Mouse (Mus musculus): ENCODE results near the gene Mfap3l.
A peak's percentile ranks its signal among the peaks of the same experiment; 100 is the strongest.
"Not testable (repeated sequence)": the region's sequence is repeated elsewhere in the genome, so short reads cannot be mapped to it uniquely, and the experiment has no call there.

Gene Mfap3l

DNA sequence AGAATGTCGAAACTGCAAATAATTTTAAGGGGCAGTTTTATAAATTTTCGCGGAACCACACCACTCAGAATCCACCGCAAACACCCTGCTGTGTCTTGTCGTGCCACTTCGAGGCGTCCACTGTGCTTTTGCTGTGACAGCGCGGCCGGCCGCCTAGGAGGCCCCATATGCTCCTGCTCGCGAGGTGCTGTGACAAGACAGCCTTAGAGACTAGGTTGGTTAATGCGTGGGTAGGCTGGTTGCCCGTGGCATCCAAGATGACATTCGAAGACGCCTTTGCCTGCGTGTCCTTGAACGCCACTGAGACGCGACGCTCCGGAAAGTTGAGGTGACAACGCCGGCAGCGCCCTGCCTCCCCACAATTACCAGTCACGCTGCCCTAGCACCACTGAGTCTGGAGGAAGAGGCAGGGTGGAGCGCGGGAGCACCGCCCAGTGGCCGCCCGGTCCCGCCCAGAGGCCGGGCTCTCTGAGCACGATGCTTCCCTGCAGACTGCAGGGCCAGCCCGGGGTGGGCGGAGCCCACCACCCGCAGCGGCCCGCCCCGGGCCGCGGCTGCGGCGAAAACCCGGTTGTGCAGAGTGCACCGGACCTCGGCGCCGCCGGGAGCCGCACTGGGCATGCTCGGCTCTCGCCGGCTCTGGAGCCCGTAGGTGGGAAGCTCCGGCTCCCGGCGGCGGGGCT is at the start of gene Mfap3l:
Gene Mfap3l, plus strand, starts transcription at position 578 of the 683 bp plus-strand sequence.
- peak; percentile 87 for ATAC-seq (ENCODE audit: low TSS enrichment)

DNA sequence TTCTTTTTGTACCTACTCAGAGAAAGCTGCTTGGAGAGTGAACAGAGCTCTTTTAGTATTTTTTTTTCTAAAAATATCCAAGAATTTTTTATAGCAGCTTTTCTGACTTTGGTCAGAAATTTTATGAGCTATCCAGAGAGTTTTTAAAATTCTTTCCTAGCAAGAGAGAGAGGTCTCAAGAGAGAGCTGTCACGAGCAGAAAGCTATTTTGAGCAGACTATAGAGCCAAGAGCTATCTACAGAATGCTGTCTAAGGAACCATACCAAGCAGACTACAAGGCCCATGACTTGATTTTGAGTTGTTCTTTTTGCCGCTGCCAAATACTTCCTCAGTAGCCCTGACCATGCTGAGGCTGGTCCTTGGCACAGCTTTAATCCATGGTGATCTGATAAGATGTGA is 49.3 kb upstream of the Mfap3l start:
- ATAC-seq (ENCODE audit: low TSS enrichment) = peak; percentile 95

DNA sequence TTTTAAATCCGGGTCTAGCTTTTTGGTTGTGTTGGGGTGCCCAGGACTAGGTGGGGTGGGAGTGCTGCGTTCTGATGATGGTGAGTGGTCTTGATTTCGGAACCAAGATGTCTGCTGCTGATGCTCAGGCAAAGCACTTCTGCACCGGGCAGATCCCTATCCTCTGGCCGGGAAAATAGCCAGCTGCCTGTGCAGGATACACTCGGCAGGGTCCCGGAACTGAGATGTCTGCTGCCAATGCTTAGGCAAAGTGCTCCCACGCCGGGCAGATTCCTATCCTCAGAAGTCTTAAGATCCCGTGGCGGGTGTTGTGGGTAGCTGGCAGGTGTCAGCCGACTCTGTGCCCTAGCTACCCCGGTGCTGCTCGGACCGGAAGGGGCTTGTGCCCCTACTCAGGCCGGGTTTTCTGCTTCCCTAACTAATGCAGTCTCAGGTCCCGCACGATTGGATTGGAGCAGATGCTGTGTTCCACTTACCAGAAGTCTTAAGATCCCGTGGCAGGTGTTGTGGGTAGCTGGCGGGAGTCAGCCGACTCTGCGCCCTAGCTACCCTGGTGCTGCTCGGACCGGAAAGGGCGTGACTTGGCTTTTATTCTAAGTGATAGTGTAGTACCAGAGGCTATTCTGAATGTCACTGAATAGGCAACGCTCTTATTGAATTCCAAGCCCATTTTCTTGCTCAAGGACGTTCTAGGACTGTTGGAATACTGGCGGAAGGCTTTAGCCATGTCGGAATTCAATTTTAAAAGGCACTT is 41.1 kb upstream of the Mfap3l start:
- ATAC-seq (ENCODE audit: low TSS enrichment) = not testable (repeated sequence)

GRCm38 (mm10) chr8:60594761-60595160 is 37.9 kb upstream of the Mfap3l start:
- peak; percentile 98 for ATAC-seq (ENCODE audit: low TSS enrichment)

GRCm38 (mm10) chr8:60611580-60612111 is 21.0 kb upstream of the Mfap3l start:
- no peak for ATAC-seq (ENCODE audit: low TSS enrichment)

DNA sequence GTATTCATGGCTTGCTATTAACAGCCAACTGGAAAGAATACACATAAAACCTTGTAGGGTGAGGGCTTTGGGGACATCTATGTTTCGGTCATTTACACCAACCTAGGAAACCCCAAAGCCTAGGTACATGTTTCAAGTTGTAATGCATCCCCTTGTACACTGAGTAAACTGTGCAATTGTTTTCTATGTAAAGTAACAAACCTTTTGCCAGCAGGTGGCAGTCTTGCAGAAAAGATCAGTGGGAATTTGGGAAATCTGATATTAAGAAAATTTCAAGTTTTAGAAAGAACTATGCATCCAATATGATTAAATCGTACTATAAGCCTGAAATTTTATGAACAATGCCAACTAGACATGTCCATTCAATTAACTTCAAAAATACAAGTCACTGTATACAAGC is 15.7 kb upstream of the Mfap3l start:
- peak; percentile 70; the same call in 1 of the 2 replicates for ATAC-seq (ENCODE audit: low TSS enrichment)

GRCm38 (mm10) chr8:60621561-60621960 is 11.1 kb upstream of the Mfap3l start:
- ATAC-seq (ENCODE audit: low TSS enrichment) = no peak

GRCm38 (mm10) chr8:60622056-60622455 is 10.6 kb upstream of the Mfap3l start:
- no peak for ATAC-seq (ENCODE audit: low TSS enrichment)

GRCm38 (mm10) chr8:60623438-60623837 is 9.2 kb upstream of the Mfap3l start:
- ATAC-seq (ENCODE audit: low TSS enrichment) = no peak

DNA sequence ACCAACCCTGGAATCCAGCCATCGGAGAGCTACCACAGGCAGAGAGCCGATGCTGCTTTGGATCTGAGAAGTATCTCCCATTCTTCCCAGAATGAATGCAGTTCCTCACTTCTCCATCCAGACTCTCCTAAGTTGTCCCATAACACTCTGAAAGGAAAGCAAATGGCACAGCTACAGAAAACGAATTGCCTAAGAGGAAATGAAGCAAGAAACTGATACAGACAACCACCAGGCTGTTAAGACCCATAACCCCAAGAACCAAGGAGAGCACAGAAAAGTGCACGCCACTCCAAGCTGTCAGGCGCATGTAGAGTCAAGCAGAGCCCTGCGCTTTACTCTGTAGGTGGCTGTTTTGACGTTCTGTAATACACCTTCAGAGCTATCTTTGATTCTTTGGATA is 7.9 kb upstream of the Mfap3l start:
- ATAC-seq (ENCODE audit: low TSS enrichment) = no peak

DNA sequence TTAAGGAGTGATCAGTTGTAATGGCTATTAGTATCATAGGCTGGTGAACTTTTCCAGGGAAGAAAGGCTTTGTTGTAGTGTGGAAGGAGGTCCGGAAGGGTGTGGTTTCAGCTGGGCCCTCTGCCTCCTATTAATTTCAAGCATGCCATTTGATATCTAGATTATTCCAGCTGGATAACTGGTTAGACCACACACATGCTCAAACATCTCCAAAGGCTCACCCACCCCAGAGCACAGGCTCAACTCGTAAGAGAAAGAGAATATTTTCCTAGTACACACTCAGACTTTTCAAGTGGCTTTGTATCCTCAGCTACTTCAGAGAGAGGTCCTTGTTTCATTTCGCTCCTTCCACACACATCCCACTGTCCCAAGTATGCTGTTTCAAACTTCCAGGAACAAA is 4.7 kb upstream of the Mfap3l start:
- no peak for ATAC-seq (ENCODE audit: low TSS enrichment)

DNA sequence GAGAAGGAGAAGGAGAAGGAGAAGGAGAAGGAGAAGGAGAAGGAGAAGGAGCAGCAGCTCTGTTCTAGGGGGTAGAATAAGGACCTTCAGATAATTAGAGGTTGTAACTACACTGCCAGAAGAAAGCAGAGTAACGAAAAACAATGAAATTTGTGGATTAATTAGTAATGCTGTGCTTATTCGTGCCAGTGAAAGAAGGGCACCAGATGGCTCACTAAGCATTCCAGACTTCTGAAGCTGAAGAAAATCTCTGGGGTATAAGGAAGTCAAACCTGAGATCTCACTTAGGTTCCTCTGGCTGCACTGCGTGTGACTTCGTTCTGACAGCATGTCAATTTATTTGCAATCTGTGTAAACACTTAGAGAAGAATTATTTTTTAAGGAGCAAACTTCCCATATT is 3.6 kb upstream of the Mfap3l start:
- ATAC-seq (ENCODE audit: low TSS enrichment) = no peak

- ATAC-seq (ENCODE audit: low TSS enrichment) = peak; percentile 51
These were observed 1.1 kb upstream of the Mfap3l start for GRCm38 (mm10) chr8:60631504-60631934.

DNA sequence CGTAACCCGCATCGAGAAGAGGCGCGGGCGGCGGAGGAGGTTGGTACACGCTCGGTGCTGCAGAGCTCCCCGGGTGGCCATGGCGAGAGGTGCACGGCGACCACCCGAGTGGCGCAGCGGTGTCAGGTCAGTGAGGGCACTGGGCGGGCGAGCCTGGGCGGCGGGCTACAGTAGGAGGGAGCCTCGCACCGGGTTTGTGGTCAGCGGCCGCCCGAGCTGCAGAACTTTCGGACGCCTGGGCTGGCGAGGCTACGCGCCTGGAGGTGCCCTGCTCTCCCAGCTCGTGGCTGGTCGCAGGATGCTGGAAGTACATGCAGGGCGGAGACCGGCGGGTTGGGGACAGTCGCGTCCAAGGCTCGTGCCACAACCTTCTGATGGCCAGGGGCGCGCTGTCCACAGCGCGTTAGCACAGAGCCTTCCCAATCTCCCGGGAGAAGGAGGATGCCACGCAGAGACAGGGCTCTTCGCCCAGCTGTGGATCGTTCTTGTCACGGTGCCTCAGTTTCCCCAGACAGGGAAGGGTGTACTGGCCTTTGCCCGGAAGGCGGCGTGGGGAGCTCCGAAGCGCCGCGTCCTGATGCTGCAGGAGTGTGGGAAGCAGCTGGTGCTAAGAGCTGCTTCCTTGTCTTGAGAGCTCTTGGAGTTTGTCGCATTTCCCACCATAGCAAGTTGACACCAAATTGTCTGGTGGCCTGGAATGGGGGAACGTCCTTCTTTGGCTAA is 467 bp downstream of the Mfap3l start:
- peak; percentile 32 for ATAC-seq (ENCODE audit: low TSS enrichment)

- no peak for ATAC-seq (ENCODE audit: low TSS enrichment)
These were observed 2.3 kb downstream of the Mfap3l start for GRCm38 (mm10) chr8:60634921-60635320.

GRCm38 (mm10) chr8:60635846-60636245 is 3.2 kb downstream of the Mfap3l start:
- no peak for ATAC-seq (ENCODE audit: low TSS enrichment)

GRCm38 (mm10) chr8:60640046-60640445 is 7.4 kb downstream of the Mfap3l start:
- 0 out of 2 replicates have a peak, but pooled peaks have one; percentile 18 for ATAC-seq (ENCODE audit: low TSS enrichment)

DNA sequence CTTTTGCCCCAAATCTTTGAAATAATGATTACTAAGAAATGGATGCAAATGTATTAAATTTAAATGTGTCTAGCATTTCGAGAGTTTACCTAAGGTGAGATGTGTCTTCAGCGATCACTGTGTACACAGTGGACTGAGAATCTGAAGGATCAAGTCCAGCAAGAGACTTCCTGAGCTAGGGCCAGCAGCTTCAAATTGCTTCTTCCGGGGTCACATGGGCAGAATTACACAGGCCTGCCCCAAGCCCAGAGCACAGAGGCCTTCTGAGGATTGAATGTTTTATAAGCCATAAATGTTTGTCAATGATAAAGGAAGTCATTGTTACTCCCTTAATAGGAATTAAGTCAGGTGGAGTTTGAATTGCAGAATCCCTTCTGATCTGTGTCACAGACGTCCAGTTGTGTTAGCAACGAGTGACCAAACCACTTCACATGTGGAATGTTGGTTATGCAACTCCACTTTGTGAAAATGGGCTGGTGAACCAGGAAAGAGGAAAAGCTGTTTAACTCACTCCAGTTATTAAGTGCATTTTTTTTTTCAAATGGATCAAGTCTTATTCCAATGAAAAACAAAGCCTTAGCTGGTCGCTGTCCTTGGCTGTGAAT is 10.9 kb downstream of the Mfap3l start:
- ATAC-seq (ENCODE audit: low TSS enrichment) = no peak

DNA sequence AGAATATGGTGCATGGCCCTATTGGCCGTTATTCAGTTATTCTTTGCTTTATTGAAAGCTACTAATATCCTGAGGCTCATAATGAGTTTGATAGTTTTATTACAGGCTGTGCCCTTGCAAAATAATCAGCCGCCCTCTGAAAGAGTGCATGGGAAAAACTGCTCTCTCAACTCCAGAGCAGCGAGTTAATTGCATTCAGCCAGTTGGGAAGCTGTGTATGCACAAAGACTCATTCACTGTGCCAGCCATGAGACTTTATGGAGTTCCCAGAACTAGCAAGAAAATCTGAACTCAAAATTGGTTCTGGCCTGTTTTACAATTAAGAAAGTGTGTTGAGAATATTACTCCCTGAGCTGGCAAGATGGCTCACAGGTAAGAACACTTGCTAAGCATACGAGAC is 12.5 kb downstream of the Mfap3l start:
- 0 out of 2 replicates have a peak, but pooled peaks have one; percentile 29 for ATAC-seq (ENCODE audit: low TSS enrichment)

DNA sequence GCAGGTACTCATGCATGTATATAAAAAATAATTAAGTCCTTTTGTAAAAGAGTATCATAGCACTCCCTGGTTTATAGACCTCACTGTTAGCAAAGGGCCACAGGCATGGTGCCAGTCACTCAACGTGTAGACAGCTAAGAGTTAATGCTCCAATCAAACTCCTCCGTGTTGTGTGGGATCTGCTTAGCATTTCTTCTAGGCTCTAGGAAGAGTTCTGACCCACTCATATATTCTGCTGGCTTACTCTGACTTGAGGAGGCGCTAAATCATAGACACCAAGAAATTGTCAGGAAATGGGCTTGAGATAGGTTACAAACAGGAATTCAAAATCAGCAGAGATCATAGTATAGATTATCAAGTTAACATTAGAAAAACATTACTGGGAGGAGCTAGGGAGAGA is 13.3 kb downstream of the Mfap3l start:
- peak; percentile 77 for ATAC-seq (ENCODE audit: low TSS enrichment)

GRCm38 (mm10) chr8:60647291-60647690 is 14.7 kb downstream of the Mfap3l start:
- ATAC-seq (ENCODE audit: low TSS enrichment) = no peak

- no peak for ATAC-seq (ENCODE audit: low TSS enrichment)
These were observed 16.5 kb downstream of the Mfap3l start for GRCm38 (mm10) chr8:60649081-60649480.

All from frontal cortex, adult (tissue).